Mouse (Mus musculus): Measurements from ENCODE around the gene Prkcb. TPM values are rescaled to one million over a fixed set of nuclear protein-coding genes. Genes with fewer than 3 reads are reported as not detected.

Prkcb gene
- polyA plus RNA-seq, 1 experiment from 2014 or later, result 9.9 TPM

DNA sequence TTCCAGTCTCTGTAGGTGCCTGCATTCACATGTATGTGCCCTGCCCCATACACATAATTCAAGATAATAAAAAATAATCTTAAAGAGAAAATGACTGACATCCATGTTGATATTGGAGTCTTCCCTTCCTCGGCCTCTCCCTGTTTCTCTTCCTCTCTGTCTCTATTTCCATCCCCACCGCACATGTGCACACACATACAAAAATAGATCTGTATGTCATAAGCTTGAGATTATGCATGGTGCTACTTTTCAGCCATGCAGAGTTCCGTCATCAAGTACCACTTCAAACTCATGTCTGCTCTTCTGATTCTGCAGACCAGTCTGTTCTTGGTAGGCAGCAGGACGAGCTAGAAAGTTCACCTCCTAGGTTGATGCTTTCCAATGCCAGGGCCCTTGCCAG is 6.8 kb downstream of the Prkcb start:
- H3K27ac ChIP-seq, result no peak overlapping the region
- H3K4me1 ChIP-seq (replicated peaks), result peaks cover 2% of the 10 kb centered on the region; the same call in 1 of the 2 replicates
- H3K27me3 ChIP-seq (ENCODE audit: insufficient read depth, poor library complexity, severe bottlenecking), result peaks cover 18% of the 10 kb centered on the region
- no peak overlapping the region for H3K4me3 ChIP-seq
- H3K36me3 ChIP-seq, result no peaks in the 10 kb centered on the region
- no peak for DNase-seq (ENCODE audit: low spot score)
- H3K9me3 ChIP-seq, result no peaks in the 10 kb centered on the region
- WGBS, result 91% methylated on average over 4 of the region's 4 CpGs

DNA sequence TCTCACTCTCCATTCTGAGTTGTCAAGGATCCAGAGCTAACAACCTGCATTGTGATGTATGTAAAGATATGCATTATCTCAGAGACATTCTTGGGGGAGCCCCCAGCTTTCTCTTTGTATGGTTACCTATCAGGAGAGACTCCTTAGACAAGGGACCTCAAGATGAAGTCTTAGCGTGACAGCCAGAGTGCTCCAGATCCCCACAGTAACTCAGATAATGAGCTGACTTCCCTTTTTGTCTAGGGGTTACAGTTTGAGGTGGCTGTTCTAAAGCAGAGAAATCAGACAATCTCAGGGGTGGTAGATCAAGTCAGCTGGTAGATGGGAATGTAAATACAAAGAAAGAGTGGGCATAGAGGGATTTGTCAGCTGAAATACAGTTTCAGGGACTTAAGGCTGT is 7.8 kb downstream of the Prkcb start:
- Histone ChIP-seq H3K27ac (no peak overlapping the region), H3K27me3 (ENCODE audit: insufficient read depth, poor library complexity, severe bottlenecking) (0 out of 2 replicates have a peak, but pooled peaks cover 8% of the 10 kb centered on the region), H3K4me3 (no peak overlapping the region), H3K36me3 (no peaks in the 10 kb centered on the region), H3K4me1 (replicated peaks) (0 out of 2 replicates have a peak, but pooled peaks cover 2% of the 10 kb centered on the region), H3K9me3 (no peaks in the 10 kb centered on the region)
- no peak for DNase-seq (ENCODE audit: low spot score)
- WGBS, result 86% methylated on average over 1 of the region's 1 CpGs

DNA sequence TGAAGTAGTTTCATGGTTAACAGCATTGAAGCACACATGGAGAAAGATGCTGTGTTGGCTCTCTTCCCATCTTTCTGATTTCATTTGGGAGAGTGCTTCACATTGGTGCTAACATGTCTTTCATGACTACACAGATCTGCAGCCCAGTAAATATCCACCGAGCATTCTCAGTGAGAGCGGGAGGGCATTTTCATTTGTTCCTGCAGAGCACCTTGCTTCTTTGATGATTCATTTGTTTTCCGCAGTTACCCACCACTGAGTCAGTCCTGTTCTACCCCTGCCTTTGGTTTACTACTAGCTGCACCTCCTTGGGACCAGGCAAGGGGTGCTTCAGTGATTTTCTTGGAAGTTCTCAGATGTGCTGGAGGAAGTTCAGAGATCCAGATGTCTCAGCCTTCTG is 8.3 kb downstream of the Prkcb start:
- Histone ChIP-seq H3K4me3 (no peak overlapping the region), H3K36me3 (no peaks in the 10 kb centered on the region), H3K27me3 (ENCODE audit: insufficient read depth, poor library complexity, severe bottlenecking) (0 out of 2 replicates have a peak, but pooled peaks cover 4% of the 10 kb centered on the region), H3K27ac (no peak overlapping the region), H3K4me1 (replicated peaks) (0 out of 2 replicates have a peak, but pooled peaks cover 2% of the 10 kb centered on the region), H3K9me3 (no peaks in the 10 kb centered on the region)
- WGBS, result 87% methylated on average over 3 of the region's 3 CpGs
- no peak for DNase-seq (ENCODE audit: low spot score)

DNA sequence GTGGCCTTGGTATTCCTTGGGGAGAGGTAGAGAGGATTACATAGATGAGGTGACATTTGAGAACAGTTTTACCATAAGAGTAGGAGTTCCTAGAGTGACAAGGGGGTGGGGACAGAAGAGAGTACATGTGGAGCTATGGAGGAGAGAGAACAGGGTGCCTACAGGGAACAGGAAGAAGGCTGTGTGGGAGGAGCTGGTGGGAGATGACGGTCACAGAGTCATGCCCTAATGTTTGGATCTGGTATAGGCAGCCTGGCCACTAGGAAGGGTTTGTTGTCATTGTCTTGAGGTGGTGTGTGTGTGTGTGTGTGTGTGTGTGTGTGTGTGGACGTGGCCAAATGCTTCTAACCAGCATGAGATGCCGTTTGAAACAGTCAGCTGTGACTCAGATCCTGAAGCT is 9.1 kb downstream of the Prkcb start:
- Histone ChIP-seq H3K27ac (no peak overlapping the region), H3K4me3 (no peak overlapping the region), H3K9me3 (no peaks in the 10 kb centered on the region), H3K36me3 (no peaks in the 10 kb centered on the region), H3K27me3 (ENCODE audit: insufficient read depth, poor library complexity, severe bottlenecking) (no peaks in the 10 kb centered on the region), H3K4me1 (replicated peaks) (0 out of 2 replicates have a peak, but pooled peaks cover 1% of the 10 kb centered on the region)
- WGBS, result 58% methylated on average over 3 of the region's 3 CpGs
- no peak for DNase-seq (ENCODE audit: low spot score)

DNA sequence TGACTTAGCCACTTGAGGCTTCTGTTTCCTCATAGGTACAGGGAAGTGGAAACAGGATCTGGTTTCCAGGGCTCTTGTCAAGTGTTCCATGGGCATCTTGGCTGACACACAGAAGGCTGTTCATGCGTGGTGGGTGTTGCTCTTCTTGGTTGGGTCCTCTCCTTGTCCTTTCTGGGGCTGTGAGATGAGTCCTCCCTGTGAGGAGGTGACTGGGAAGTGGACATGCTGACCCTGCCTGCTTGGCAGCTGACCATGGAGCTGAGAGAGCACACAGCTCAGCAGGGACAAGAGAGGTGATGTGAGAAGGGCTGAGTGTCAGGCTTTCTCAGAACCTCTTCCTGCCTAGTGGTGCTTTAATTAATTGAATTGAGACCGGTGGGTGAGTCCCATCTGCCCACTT is 10.2 kb downstream of the Prkcb start:
- no peak for DNase-seq (ENCODE audit: low spot score)
- WGBS, result 92% methylated on average over 2 of the region's 2 CpGs
- Histone ChIP-seq H3K27ac (no peak overlapping the region), H3K36me3 (no peaks in the 10 kb centered on the region), H3K4me1 (replicated peaks) (no peaks in the 10 kb centered on the region), H3K4me3 (no peak overlapping the region), H3K27me3 (ENCODE audit: insufficient read depth, poor library complexity, severe bottlenecking) (no peaks in the 10 kb centered on the region), H3K9me3 (no peaks in the 10 kb centered on the region)

DNA sequence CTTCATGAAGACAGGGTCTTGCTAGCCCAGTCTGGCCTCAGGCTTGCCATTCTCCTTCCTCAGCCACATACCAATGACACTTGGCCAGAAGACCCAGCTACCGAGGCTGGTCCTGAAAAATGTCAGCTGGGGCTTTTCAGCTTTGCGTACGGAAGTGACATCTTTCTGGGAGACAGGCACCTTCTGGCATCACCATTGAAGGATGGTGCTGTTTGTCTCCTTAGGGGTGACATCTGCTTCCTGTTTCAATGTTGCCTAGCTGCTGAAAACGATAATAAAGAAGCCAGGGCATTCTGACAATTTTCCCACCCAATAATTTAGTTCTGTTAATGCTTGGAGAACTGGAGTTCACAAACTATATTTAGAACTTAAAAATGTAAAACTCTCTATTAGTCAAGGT is 12.0 kb downstream of the Prkcb start:
- no peak overlapping the region for H3K4me3 ChIP-seq
- 90% methylated on average over 4 of the region's 4 CpGs for WGBS
- 0 out of 2 replicates have a peak, but pooled peaks cover 4% of the 10 kb centered on the region for H3K4me1 ChIP-seq (replicated peaks)
- DNase-seq (ENCODE audit: low spot score), result no peak
- H3K27ac ChIP-seq, result no peak overlapping the region
- H3K27me3 ChIP-seq (ENCODE audit: insufficient read depth, poor library complexity, severe bottlenecking), result no peaks in the 10 kb centered on the region
- H3K9me3 ChIP-seq, result no peaks in the 10 kb centered on the region
- no peaks in the 10 kb centered on the region for H3K36me3 ChIP-seq

DNA sequence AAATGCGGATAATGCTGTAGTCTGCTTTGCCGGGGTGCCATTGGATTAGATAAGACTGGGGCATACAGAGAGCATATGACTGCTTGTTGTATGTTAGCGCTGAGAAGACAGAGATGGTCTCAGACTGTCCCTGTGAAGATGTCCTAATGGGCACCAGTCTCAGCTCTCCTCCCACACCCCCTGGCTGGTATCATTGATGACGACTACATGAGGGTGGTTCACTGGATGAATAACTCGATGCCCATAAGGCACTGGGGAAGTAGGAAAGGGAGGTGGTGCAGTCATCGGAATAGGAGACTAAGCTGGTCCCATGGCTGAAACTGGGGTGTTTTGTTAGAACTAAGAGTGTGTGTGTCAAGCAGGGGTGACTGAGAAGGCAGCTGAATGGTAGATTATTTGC is 14.0 kb downstream of the Prkcb start:
- H3K4me1 ChIP-seq (replicated peaks), result 0 out of 2 replicates have a peak, but pooled peaks cover 4% of the 10 kb centered on the region
- H3K9me3 ChIP-seq, result no peaks in the 10 kb centered on the region
- no peak overlapping the region for H3K4me3 ChIP-seq
- no peaks in the 10 kb centered on the region for H3K27me3 ChIP-seq (ENCODE audit: insufficient read depth, poor library complexity, severe bottlenecking)
- no peak for DNase-seq (ENCODE audit: low spot score)
- no peak overlapping the region for H3K27ac ChIP-seq
- 92% methylated on average over 6 of the region's 6 CpGs for WGBS
- no peaks in the 10 kb centered on the region for H3K36me3 ChIP-seq

DNA sequence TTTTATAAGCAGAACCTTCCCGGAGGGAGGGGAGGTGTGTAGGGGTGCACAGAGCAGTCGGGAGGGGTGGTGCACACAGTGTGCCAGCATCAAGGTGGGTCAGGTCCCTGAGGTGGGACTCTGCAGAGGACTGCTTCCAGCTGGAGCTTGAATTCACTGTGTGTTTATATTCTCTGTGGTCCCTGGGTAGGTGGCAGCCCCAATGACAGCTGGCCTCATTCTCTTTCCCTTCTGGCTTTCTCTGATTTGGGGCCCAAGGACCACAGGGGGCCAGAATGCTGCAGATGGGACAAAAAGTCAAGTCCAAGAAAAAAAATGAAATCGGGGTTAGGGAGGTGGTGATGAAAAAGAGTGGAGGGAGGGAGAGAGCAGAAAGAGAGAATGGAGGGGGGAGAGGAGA is 15.4 kb downstream of the Prkcb start:
- Histone ChIP-seq H3K4me3 (no peak overlapping the region), H3K27ac (no peak overlapping the region), H3K36me3 (no peaks in the 10 kb centered on the region), H3K27me3 (ENCODE audit: insufficient read depth, poor library complexity, severe bottlenecking) (no peaks in the 10 kb centered on the region), H3K4me1 (replicated peaks) (0 out of 2 replicates have a peak, but pooled peaks cover 4% of the 10 kb centered on the region), H3K9me3 (no peaks in the 10 kb centered on the region)
- 73% methylated on average over 3 of the region's 3 CpGs for WGBS
- no peak for DNase-seq (ENCODE audit: low spot score)

DNA sequence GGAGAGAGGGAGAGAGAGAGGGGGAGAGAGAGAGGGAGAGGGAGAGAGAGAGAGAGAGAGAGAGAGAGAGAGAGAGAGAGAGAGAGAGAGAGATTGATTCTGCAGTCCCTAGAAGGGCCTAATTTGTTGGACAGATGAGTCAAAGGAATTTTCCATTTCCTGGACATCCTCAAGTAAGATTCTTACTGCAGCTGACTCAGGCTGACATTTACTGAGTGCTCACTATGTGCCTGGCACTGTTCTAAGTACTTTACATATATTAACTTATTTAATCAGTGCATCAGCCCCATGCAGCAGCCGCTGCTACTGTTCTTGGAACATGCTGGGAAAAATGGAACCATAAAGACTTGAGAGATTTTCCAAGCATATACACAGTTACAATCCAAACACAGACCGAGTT is 16.0 kb downstream of the Prkcb start:
- no peaks in the 10 kb centered on the region for H3K36me3 ChIP-seq
- H3K4me1 ChIP-seq (replicated peaks), result 0 out of 2 replicates have a peak, but pooled peaks cover 4% of the 10 kb centered on the region
- no peaks in the 10 kb centered on the region for H3K27me3 ChIP-seq (ENCODE audit: insufficient read depth, poor library complexity, severe bottlenecking)
- no peak overlapping the region for H3K4me3 ChIP-seq
- no peak overlapping the region for H3K27ac ChIP-seq
- WGBS, result 85% methylated on average over 2 of the region's 2 CpGs
- DNase-seq (ENCODE audit: low spot score), result no peak
- H3K9me3 ChIP-seq, result no peaks in the 10 kb centered on the region

DNA sequence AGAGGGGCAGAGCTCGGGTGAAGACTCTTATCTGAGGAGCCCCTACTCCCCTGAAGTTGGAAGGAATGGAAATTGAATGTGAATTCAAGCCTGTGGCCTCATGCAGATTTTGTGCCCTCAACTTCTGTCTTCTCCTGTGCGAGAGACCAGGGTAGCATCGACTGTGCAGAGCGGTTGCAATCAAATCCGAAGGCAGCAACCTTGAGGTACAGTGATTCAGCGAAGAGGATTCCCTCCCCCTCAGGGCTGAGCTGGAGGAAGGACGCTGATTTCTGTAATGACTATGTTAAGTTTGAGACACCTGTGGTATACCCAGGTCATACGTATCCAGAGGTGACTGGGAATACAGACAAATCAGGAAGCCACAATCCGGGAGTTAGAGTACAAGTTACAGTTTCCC is 18.7 kb downstream of the Prkcb start:
- 87% methylated on average over 9 of the region's 9 CpGs for WGBS
- no peaks in the 10 kb centered on the region for H3K9me3 ChIP-seq
- DNase-seq (ENCODE audit: low spot score), result no peak
- no peaks in the 10 kb centered on the region for H3K36me3 ChIP-seq
- H3K27me3 ChIP-seq (ENCODE audit: insufficient read depth, poor library complexity, severe bottlenecking), result no peaks in the 10 kb centered on the region
- H3K4me3 ChIP-seq, result no peak overlapping the region
- no peak overlapping the region for H3K27ac ChIP-seq
- H3K4me1 ChIP-seq (replicated peaks), result peaks cover 7% of the 10 kb centered on the region; the same call in 1 of the 2 replicates

DNA sequence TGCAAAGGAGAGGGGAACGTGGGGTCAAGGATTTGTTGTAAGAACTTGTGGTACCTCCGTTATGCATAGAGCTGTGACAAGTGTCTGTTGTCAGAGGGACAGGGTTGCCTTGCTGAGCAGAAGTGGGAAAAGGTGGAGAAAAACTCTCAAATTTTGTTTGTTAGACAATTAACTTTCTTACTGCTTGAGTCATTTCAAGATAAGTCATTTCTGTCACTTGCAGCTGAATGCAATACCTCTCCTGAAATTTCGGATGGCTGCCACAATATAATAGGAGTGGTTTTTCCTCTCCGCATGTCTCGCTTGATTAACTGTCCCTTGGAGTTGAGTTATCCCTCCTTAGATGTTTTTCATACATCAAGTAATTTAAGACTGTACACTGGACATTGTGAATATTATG is 20.1 kb downstream of the Prkcb start:
- H3K9me3 ChIP-seq, result no peaks in the 10 kb centered on the region

DNA sequence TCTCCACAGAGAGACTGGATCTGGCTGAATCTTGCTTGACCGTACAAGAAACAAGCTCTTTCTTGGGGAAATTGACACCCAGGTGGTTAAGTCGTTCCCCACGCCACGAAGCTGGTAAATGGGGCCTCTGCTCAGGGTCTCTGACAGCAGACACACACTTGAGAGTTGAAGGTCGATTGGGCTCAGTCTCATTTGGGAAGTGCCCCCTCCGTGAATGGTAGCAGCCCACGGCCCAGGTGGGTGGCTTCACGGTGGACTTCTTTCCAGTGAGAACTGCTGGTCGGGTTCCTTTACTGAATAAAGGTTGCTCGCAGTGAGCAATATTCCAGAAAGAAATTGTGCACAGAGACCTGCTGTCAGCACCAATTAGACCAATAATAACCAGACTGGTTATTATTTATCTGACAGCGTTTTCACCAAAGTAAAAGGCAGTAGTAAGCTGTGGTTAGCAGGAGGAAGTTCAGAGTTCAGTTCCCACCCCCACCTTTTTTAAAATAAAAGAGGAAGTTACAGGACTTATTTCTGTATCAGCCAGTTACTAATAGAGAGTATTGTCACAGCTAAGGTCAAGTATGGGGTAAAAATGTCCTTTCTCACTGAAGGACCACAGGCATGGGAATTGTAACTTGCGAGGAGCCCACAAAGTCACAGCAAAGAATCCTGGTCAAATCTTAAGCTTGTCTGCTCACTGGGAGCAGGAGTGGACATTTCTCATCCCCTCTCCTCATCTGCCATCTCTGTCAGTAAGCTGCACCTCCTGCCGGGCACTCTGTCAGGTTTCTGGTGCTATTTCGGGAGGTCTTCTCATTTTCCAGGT is 21.6 kb downstream of the Prkcb start:
- 80% methylated on average over 14 of the region's 14 CpGs for WGBS
- Histone ChIP-seq H3K36me3 (no peaks in the 10 kb centered on the region), H3K4me3 (no peak overlapping the region), H3K27ac (no peak overlapping the region), H3K9me3 (no peaks in the 10 kb centered on the region), H3K27me3 (ENCODE audit: insufficient read depth, poor library complexity, severe bottlenecking) (no peaks in the 10 kb centered on the region), H3K4me1 (replicated peaks) (peaks cover 11% of the 10 kb centered on the region; the same call in 1 of the 2 replicates)
- DNase-seq (ENCODE audit: low spot score), result no peak

More for the DNA sequence above, 20.1 kb downstream of the Prkcb start:
- H3K4me3 ChIP-seq, result no peak overlapping the region
- H3K27ac ChIP-seq, result no peak overlapping the region
- H3K36me3 ChIP-seq, result no peaks in the 10 kb centered on the region
- no peak for DNase-seq (ENCODE audit: low spot score)
- H3K4me1 ChIP-seq (replicated peaks), result peaks cover 15% of the 10 kb centered on the region; the same call in 1 of the 2 replicates
- WGBS, result 87% methylated on average over 5 of the region's 5 CpGs
- no peaks in the 10 kb centered on the region for H3K27me3 ChIP-seq (ENCODE audit: insufficient read depth, poor library complexity, severe bottlenecking)

DNA sequence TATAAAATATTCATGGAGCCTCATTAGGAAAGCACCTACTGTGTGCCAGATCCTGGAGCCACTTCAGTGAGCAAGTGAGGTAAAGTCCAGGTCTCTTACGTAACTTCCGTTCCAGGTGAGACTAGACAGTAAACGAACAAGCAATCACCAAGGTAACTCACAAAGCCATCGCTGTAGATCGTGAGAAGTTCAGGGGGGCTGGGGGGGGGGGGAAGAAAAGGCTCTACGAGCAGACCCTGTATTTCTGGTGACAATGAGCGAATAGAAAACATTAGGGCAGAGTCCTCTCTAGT is 22.1 kb downstream of the Prkcb start:
- H3K4me1 ChIP-seq (replicated peaks), result peaks cover 11% of the 10 kb centered on the region; the same call in 1 of the 2 replicates
- H3K27ac ChIP-seq, result no peak overlapping the region
- H3K9me3 ChIP-seq, result no peaks in the 10 kb centered on the region
- DNase-seq (ENCODE audit: low spot score), result no peak
- 89% methylated on average over 7 of the region's 7 CpGs for WGBS
- no peaks in the 10 kb centered on the region for H3K27me3 ChIP-seq (ENCODE audit: insufficient read depth, poor library complexity, severe bottlenecking)
- H3K4me3 ChIP-seq, result no peak overlapping the region
- no peaks in the 10 kb centered on the region for H3K36me3 ChIP-seq

All from hindbrain, embryonic 10.5 days (tissue).